Mouse (Mus musculus) cerebellum, adult 2 months (tissue): ENCODE results near the gene Card11. TPM values are rescaled to one million over a fixed set of nuclear protein-coding genes. Genes with fewer than 3 reads are reported as not detected.
A peak's percentile ranks its signal among the peaks of the same experiment; 100 is the strongest.

Source experiments
- DNase-seq, 2 experiments: peaks; one replicate each; pipeline ENCODE4 v3.0.0; 2021
- H3K27ac ChIP-seq: fragments of 200-500 bp; 2 replicates; pipeline ENCODE4 v1.5.1; 2012; ENCODE audit warnings: low read length, control low read depth, inconsistent platforms; ENCODE audit not compliant: insufficient read depth
- H3K27me3 ChIP-seq: fragments of 200-500 bp; 2 replicates; pipeline ENCODE4 v1.6.1; 2012; ENCODE audit warnings: inconsistent platforms, mild to moderate bottlenecking, low read length, moderate library complexity; ENCODE audit not compliant: control insufficient read depth, insufficient read depth
- H3K4me1 ChIP-seq: fragments of 200-500 bp; 2 replicates; pipeline ENCODE4 v1.6.1; 2011; ENCODE audit warnings: low read length; ENCODE audit not compliant: control insufficient read depth, insufficient read depth
- H3K4me3 ChIP-seq: fragments of 200-500 bp; replicated peaks from 2 replicates; pipeline ENCODE3; 2011; ENCODE audit warnings: mild to moderate bottlenecking, low read depth, low read length, control low read depth; ENCODE audit not compliant: insufficient read depth
- CTCF ChIP-seq: fragments of 200-500 bp; IDR thresholded peaks from 2 replicates; pipeline ENCODE4 v1.5.1; 2011; ENCODE audit warnings: low read depth, mild to moderate bottlenecking, control low read depth, low read length, moderate library complexity, borderline replicate concordance; ENCODE audit not compliant: insufficient read depth
- POLR2A ChIP-seq: fragments of 200-500 bp; IDR thresholded peaks from 2 replicates; pipeline ENCODE4 v1.6.1; 2011; ENCODE audit warnings: low read length, control low read depth, borderline replicate concordance; ENCODE audit not compliant: insufficient read depth
- WGBS: fragments of 180-500 bp; shearing (Covaris S2); methylation state at CpG from one replicate; pipeline ENCODE4 v1.1.7; 2018; 5-methylcytosine and 5-hydroxymethylcytosine counted together
- polyA plus RNA-seq: library from polyadenylated mRNA; depleted of rRNA; stranded (reverse); fragments of >200 nt; gene quantifications from 2 replicates; pipeline ENCODE4 v1.2.3, GENCODE M21; 2012

Gene Card11
- polyA plus RNA-seq, 1 experiment = 0.44 TPM

- no peak for DNase-seq
- no peaks in the 10 kb centered on the region for H3K4me1 ChIP-seq
These were observed 13.1 kb upstream of the Card11 start for GRCm38 (mm10) chr5:141013465-141013864.

GRCm38 (mm10) chr5:141005491-141005890, 5.1 kb upstream of the Card11 start:
- no peaks in the 10 kb centered on the region for H3K4me1 ChIP-seq
- WGBS = 65% methylated on average over 5 of the region's 5 CpGs
- no peak for DNase-seq

More at GRCm38 (mm10) chr5:141013465-141013864, 13.1 kb upstream of the Card11 start:
- no peak overlapping the region for H3K27ac ChIP-seq
- H3K4me3 ChIP-seq = no peak overlapping the region
- WGBS = 89% methylated on average over 9 of the region's 9 CpGs
- H3K27me3 ChIP-seq = no peaks in the 10 kb centered on the region
- TF ChIP-seq POLR2A = no peak

GRCm38 (mm10) chr5:141004078-141004763, 3.8 kb upstream of the Card11 start:
- no peak for DNase-seq
- TF ChIP-seq CTCF = no peak
- no peak for TF ChIP-seq POLR2A
- Histone ChIP-seq H3K27me3 (no peaks in the 10 kb centered on the region), H3K27ac (no peak overlapping the region), H3K4me3 (no peak overlapping the region), H3K4me1 (no peaks in the 10 kb centered on the region)
- 92% methylated on average over 3 of the region's 3 CpGs for WGBS

More at GRCm38 (mm10) chr5:141005491-141005890, 5.1 kb upstream of the Card11 start:
- Histone ChIP-seq H3K27me3 (no peaks in the 10 kb centered on the region), H3K27ac (no peak overlapping the region), H3K4me3 (no peak overlapping the region)
- TF ChIP-seq POLR2A (no peak), CTCF (no peak)

- DNase-seq = no peak
- no peak overlapping the region for H3K4me3 ChIP-seq
- no peak for TF ChIP-seq POLR2A
- TF ChIP-seq CTCF = no peak
- H3K27ac ChIP-seq = no peak overlapping the region
- WGBS = 90% methylated on average over 7 of the region's 7 CpGs
- no peaks in the 10 kb centered on the region for H3K27me3 ChIP-seq
- H3K4me1 ChIP-seq = no peaks in the 10 kb centered on the region
These were observed 1.2 kb downstream of the Card11 start for GRCm38 (mm10) chr5:140999178-140999672.

- H3K4me1 ChIP-seq = no peaks in the 10 kb centered on the region
- H3K27ac ChIP-seq = no peak overlapping the region
- H3K27me3 ChIP-seq = no peaks in the 10 kb centered on the region
- H3K4me3 ChIP-seq = no peak overlapping the region
- WGBS = 82% methylated on average over 4 of the region's 4 CpGs
- no peak for DNase-seq
- TF ChIP-seq CTCF (0 out of 2 replicates have a peak, but pooled peaks have one; percentile 5), POLR2A (no peak)
These were observed 2.6 kb downstream of the Card11 start for GRCm38 (mm10) chr5:140997767-140998166.

GRCm38 (mm10) chr5:140992093-140993070, 8.0 kb downstream of the Card11 start:
- TF ChIP-seq CTCF = no peak
- TF ChIP-seq POLR2A = no peak
- no peak overlapping the region for H3K27ac ChIP-seq
- H3K4me1 ChIP-seq = no peaks in the 10 kb centered on the region
- DNase-seq = no peak
- H3K4me3 ChIP-seq = no peak overlapping the region
- H3K27me3 ChIP-seq = no peaks in the 10 kb centered on the region
- 79% methylated on average over 11 of the region's 11 CpGs for WGBS

- H3K4me1 ChIP-seq = peaks cover 17% of the 10 kb centered on the region
- no peak overlapping the region for H3K4me3 ChIP-seq
- H3K27me3 ChIP-seq = no peaks in the 10 kb centered on the region
- TF ChIP-seq CTCF (no peak), POLR2A (no peak)
- peak; percentile 81 to 92 for DNase-seq
- WGBS = 16% methylated on average over 9 of the region's 9 CpGs
- H3K27ac ChIP-seq = peak overlapping the region; percentile 40; the same call in 1 of the 2 replicates
These were observed 14.9 kb downstream of the Card11 start for GRCm38 (mm10) chr5:140985311-140986050.
